Mouse (Mus musculus) yolk sac, embryonic 10.5 days (tissue): ENCODE measurements around the gene Med27.

Experiments
- DNase-seq: peaks from one replicate; pipeline ENCODE4 v3.0.0-alpha.2; 2017; ENCODE audit warnings: low spot score

Med27 gene

GRCm38 (mm10) chr2:29472952-29473437 lies 126.4 kb downstream of the Med27 start:
- no peak for DNase-seq

DNA sequence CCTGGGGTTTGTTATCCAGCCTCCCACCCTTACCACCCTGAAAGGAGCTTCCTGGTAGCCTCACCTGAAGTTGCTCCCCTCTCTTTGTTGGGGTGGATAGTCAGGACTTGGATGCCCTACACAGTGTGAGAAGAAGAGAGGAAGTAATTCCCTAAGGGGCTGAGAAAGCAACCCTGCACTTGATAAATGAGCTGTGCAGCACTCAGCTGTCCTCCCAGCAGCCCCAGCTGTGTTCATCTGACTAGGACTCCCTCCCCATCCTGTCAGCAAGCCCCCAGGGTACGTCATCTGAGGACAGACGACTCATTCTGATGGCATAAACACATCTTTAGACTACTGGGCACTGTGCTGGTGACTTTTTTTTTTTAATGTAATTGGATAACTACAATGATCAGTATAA lies 127.3 kb downstream of the Med27 start:
- DNase-seq = no peak

GRCm38 (mm10) chr2:29476702-29477101 lies 130.1 kb downstream of the Med27 start:
- DNase-seq = no peak

GRCm38 (mm10) chr2:29481856-29482255 lies 135.2 kb downstream of the Med27 start:
- DNase-seq = peak; percentile 25

DNA sequence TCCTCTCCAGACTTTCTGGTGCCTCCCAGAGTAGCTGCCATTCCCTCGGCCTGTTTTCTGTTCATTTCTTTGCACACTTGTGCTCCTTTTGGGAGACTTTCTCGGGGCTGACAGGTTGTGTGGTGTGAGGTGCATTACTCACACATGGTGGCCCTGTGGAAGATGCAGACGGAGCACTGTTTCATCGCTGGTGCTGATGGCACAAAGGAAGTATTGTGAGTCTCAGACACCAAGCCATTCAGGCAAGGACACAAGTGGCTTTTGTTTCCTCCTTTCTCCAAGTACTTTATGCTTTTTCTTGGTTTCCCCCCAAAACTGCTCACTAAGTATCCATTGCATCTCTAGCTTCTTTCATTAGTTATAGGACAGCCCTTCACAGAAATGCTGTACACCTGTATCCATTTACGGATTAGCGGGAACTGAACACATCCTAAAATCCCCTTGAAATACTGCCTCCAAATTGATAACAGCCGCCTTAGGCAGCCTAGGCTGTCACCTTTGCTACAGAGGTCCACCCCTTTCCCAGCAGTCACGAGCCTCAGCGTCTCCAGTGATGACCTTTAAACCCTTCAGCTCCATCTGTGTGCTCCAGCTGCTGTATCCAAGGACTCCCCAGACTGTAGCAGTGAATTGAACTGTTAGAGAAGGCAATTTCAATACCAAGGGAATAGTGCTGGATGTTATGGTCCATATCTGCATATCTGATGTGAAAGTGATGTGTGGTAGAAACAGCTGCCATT lies 136.5 kb downstream of the Med27 start:
- peak; percentile 77 for DNase-seq

DNA sequence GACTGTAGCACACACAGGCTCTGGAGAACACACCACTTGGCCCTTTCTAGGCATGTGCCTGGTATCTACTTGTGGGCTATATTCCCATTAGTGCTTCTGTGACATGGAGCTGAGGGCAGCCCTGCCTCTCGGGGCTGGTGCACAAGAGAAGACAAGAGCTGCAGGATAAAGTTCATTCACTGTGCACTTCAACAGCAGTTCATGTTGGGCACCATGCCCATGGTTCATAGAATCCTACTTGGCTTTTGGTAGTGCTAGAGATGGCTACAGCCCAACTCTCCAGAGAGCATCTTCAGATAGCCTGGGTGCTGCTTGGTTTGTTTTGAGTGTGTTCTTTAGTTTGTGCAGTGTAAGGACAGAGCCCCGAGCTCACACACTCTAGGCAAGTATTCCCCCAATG lies 138.9 kb downstream of the Med27 start:
- no peak for DNase-seq

- DNase-seq = no peak
Measured at GRCm38 (mm10) chr2:29486491-29486890, 139.9 kb downstream of the Med27 start.

- DNase-seq = no peak
Measured at GRCm38 (mm10) chr2:29487652-29488051, 141.0 kb downstream of the Med27 start.

GRCm38 (mm10) chr2:29488379-29489236 lies 142.0 kb downstream of the Med27 start:
- no peak for DNase-seq

GRCm38 (mm10) chr2:29491656-29492055 lies 145.0 kb downstream of the Med27 start:
- DNase-seq = no peak

GRCm38 (mm10) chr2:29493396-29494031 lies 146.9 kb downstream of the Med27 start:
- DNase-seq = no peak

GRCm38 (mm10) chr2:29495271-29495670 lies 148.7 kb downstream of the Med27 start:
- DNase-seq = no peak

GRCm38 (mm10) chr2:29500601-29501350 lies 154.2 kb downstream of the Med27 start:
- DNase-seq = no peak

DNA sequence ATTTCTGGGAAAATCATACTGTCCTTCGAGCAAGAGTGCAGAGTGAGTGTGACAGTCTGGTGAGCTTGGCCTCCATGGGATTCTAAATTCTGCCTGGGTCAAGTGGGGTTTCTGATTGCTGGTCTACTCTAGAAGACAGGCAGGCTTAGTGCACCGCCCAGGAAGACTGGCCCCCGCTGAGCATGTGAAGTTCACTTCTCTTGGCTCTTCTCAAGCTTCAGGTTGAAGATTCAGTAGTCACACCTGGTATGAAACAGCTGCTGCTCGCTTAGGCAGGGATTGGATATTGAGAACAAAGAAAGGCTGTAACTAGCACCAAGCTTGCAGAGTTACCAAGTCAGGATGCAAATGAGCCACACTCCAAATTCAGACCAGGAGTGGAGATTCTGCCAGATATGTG lies 154.8 kb downstream of the Med27 start:
- DNase-seq = no peak

DNA sequence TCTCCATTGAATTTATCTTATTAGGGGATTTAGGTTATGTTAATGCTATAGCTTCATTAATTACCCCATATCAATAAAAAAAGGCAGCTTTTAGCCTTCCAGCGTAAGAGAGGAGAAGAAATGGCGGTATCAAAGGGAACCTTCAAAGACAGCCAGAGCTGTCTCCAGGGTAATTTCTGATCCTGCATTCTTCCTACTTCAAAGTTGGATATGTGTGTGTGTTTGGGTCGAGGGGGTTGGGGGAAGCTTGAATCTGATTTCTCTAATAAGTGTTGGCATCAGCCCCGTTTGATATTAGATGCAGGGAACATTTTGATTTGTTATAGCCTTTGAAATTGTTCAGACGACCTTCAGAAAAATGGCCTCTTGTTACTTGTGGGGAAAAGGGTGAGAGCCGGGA lies 158.2 kb downstream of the Med27 start:
- DNase-seq = no peak

- no peak for DNase-seq
Measured at GRCm38 (mm10) chr2:29506411-29506810, 159.8 kb downstream of the Med27 start.

GRCm38 (mm10) chr2:29513131-29513530 lies 166.5 kb downstream of the Med27 start:
- DNase-seq = peak; percentile 23

DNA sequence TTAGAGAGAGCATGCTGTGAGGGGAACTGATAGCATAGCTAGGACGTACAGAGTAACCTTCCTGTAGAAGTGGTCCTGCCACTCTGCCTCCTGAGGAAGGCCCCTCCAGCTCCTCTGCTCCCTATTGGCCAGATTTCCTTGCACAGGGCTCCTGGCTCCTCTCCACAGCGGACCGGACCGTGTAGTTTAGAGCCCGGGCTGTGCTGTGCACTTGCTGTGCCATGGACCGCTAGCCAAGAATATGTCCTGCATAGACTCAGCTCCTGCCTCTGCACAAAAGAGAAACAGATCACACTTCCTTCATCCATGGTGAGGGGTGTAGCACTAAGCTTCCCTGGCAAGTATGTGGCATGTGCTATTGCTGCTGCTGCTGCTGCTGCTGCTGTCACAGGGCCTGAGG lies 168.2 kb downstream of the Med27 start:
- no peak for DNase-seq

DNA sequence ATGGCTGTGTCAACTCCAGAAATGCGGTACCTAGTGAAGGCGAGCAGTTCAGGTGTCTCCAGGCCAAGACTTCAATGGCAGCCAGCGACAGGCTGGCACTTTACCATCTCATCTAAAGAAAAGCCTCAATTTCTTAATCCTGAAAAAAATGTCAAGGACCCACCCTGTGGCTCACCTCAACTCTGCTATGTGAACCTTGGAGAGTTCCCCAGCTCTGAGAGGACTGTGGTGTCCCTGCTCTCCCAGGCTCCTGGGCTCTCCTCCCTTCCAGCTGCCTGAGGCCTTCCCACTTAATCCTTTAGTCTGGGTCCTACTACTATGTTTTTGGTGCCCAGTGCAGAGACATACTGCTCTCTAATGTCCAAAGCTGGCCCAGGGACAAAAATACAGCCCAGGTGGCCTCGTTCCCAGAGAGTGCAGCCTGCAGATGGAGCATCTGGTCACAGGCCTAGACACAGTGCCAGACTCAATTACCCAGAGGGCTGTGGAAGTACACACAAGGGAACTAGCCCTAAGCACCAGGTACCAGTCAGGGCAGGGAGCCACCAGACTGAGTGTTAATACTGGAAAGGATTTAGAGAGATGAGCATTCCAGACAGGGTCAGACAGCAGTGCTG lies 169.3 kb downstream of the Med27 start:
- DNase-seq = no peak

- no peak for DNase-seq
Measured at GRCm38 (mm10) chr2:29516621-29517170, 170.1 kb downstream of the Med27 start.

DNA sequence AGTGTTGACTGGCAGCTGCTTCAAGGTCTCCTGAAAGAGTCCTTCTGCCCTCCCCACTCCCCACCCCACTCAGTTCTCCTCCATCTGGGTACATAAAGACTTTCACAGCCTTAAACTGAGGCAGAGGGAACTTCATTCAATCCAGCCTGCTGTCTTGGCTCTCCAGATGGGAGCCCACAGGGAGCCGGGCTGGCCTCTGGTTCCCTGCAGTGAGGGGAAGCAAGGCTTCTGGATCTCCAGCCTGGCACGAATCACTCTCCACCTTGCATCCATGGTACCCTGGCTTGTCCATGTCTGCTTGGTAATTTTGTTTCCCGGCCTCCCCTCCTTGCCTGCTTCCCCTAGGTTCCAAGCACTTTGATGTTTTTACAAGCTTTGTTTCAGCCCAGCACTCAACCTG lies 172.8 kb downstream of the Med27 start:
- no peak for DNase-seq
